Mouse (Mus musculus) testis, adult 2 months (tissue): ENCODE results near the gene Gfod1.

Source experiments
- CTCF ChIP-seq: fragments of 200-500 bp; IDR thresholded peaks from 2 replicates; pipeline ENCODE4 v1.5.1; 2012; ENCODE audit warnings: low read depth, mild to moderate bottlenecking, inconsistent platforms, low read length, moderate library complexity; ENCODE audit not compliant: control insufficient read depth, insufficient read depth, insufficient replicate concordance
- POLR2A ChIP-seq: fragments of 200-500 bp; IDR thresholded peaks from 2 replicates; pipeline ENCODE4 v1.6.1; 2012; ENCODE audit warnings: low read depth, mild to moderate bottlenecking, inconsistent platforms, low read length, moderate library complexity; ENCODE audit not compliant: control insufficient read depth

- TF ChIP-seq POLR2A (no peak), CTCF (no peak)
These were observed 42.9 kb upstream of the Gfod1 start for GRCm38 (mm10) chr13:43346825-43347224.
